Mouse (Mus musculus) lung, embryonic 16.5 days (tissue): Measurements from ENCODE around the gene 6820408C15Rik. TPM values are rescaled to one million over a fixed set of nuclear protein-coding genes. Genes with fewer than 3 reads are reported as not detected.
A peak's percentile ranks its signal among the peaks of the same experiment; 100 is the strongest.
"Not testable (repeated sequence)": the region's sequence is repeated elsewhere in the genome, so short reads cannot be mapped to it uniquely, and the experiment has no call there.

Experiments
- ATAC-seq: fragments of 200-750 bp; cut with Nextera tagmentation; 2 replicates; pipeline ENCODE4 v1.8.0; 2017; ENCODE audit warnings: low read depth, mild to moderate bottlenecking, moderate library complexity
- H3K27ac ChIP-seq: fragments of 300-500 bp; sonication (generic); 2 replicates; pipeline ENCODE4 v1.5.1; 2014; ENCODE audit warnings: mild to moderate bottlenecking, control low read depth, low read length
- H3K27me3 ChIP-seq: fragments of 300-500 bp; sonication (generic); 2 replicates; pipeline ENCODE4 v1.6.1; 2014; ENCODE audit warnings: low read depth, low read length, mixed read lengths; ENCODE audit not compliant: control insufficient read depth, insufficient read depth
- H3K36me3 ChIP-seq: fragments of 300-500 bp; sonication (generic); 2 replicates; pipeline ENCODE4 v1.6.1; 2014; ENCODE audit warnings: low read length; ENCODE audit not compliant: control insufficient read depth, insufficient read depth
- H3K4me1 ChIP-seq: fragments of 300-500 bp; sonication (generic); replicated peaks from 2 replicates; pipeline ENCODE4 v1.6.1; 2014; ENCODE audit warnings: low read length, mixed read lengths; ENCODE audit not compliant: control insufficient read depth, insufficient read depth
- H3K4me2 ChIP-seq: fragments of 300-500 bp; sonication (generic); 2 replicates; pipeline ENCODE4 v1.6.1; 2014; ENCODE audit warnings: low read depth, low read length, control low read depth
- H3K4me3 ChIP-seq: fragments of 300-500 bp; sonication (generic); 2 replicates; pipeline ENCODE4 v1.5.1; 2014; ENCODE audit warnings: mild to moderate bottlenecking, low read length, control low read depth
- H3K9ac ChIP-seq: fragments of 300-500 bp; sonication (generic); 2 replicates; pipeline ENCODE4 v1.6.1; 2014; ENCODE audit warnings: low read length, control low read depth
- H3K9me3 ChIP-seq: fragments of 300-500 bp; sonication (generic); 2 replicates; pipeline ENCODE4 v1.6.1; 2016; ENCODE audit warnings: low read length; ENCODE audit not compliant: control insufficient read depth
- WGBS: fragments of 180-500 bp; shearing (Covaris S2); extraction: QIAGEN DNeasy Blood & Tissue Kit; methylation state at CpG from one replicate; pipeline ENCODE4 v1.1.7; 2014; 5-methylcytosine and 5-hydroxymethylcytosine counted together
- polyA plus RNA-seq: library from polyadenylated mRNA; unstranded; fragments of >200 nt; fragmentation: Nextera tagmentation; extraction: Ambion mirVana; gene quantifications from 2 replicates; pipeline ENCODE4 v1.2.1, GENCODE M21; 2015

6820408C15Rik gene
- polyA plus RNA-seq, 1 experiment from 2014 or later = 8.5 TPM

DNA sequence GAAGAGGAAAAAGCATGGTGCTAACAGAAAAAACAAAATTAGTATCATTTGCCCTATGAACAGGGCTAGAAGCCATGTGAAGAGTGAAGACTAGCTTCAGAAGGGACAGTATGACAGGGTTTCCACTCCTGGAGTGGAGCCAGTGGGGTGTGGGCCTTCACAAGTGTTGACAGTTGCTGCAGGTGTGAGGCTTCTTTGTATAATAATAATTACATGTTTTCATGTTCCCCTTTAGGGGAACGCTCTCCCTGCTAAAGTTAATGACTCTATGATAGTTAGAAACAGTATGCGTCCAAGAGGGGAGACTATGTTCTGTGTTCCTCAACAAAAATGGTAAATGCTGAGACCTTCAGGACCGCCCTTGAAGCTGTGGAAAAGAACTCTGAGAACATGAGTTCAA is 399 bp downstream of the 6820408C15Rik start:
- H3K4me3 ChIP-seq = peak overlapping the region; percentile 68
- 87% methylated on average over 3 of the region's 3 CpGs for WGBS

DNA sequence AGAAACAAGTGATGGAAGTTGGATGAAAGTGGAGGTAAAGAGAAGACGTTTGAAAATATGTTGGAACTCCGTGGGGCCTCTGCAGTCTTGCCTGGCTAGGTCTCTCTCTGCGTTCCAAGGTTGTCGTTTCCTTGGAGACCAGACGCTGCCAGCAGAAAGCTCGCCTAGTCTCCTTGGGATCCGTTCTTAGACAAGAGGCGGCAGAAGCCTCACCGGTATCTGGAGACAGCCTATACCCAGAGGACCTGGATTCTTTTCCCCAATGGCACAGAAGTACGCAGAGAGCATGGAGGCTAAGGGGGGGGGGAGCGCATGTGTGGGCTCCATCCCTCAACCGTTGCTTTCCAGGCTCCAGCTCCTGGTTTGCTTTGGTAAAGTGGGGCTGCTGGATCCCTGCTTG is 12.1 kb downstream of the 6820408C15Rik start:
- Histone ChIP-seq H3K4me1 (peaks cover 8% of the 10 kb centered on the region), H3K9ac (no peak overlapping the region), H3K4me3 (no peak overlapping the region; the same call in 1 of the 2 replicates), H3K9me3 (no peaks in the 10 kb centered on the region), H3K4me2 (peak overlapping the region; percentile 34), H3K36me3 (no peaks in the 10 kb centered on the region), H3K27ac (no peak overlapping the region), H3K27me3 (no peaks in the 10 kb centered on the region)
- 4% methylated on average over 12 of the region's 12 CpGs for WGBS
- ATAC-seq = peak; percentile 43; the same call in 1 of the 2 replicates

More for the DNA sequence above, 399 bp downstream of the 6820408C15Rik start:
- Histone ChIP-seq H3K36me3 (no peaks in the 10 kb centered on the region), H3K27ac (peak overlapping the region; percentile 100), H3K9ac (peak overlapping the region; percentile 100), H3K9me3 (peaks cover 6% of the 10 kb centered on the region; the same call in 1 of the 2 replicates), H3K27me3 (no peaks in the 10 kb centered on the region), H3K4me2 (peak overlapping the region; percentile 88), H3K4me1 (peaks cover 15% of the 10 kb centered on the region)
- ATAC-seq = no peak

DNA sequence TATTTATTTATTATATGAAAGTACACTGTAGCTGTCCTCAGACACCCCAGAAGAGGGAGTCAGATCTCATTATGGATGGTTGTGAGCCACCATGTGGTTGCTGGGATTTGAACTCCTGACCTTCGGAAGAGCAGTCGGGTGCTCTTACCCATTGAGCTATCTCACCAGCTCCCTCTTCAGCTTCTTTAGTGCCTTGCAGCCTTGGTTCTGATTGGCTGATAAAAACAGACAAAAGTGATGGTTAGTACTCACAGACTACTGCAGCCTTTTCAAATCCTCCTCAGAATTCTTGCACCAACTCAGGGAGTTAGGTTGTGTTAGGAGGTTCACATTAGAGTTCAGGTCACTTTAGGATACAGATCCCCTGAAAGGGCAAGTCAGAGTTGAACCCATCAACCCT is 13.1 kb downstream of the 6820408C15Rik start:
- not testable (repeated sequence) for ATAC-seq, H3K4me1 ChIP-seq, H3K27me3 ChIP-seq, H3K9ac ChIP-seq, H3K27ac ChIP-seq, H3K4me2 ChIP-seq, H3K4me3 ChIP-seq, H3K9me3 ChIP-seq, H3K36me3 ChIP-seq
- WGBS = 71% methylated on average over 2 of the region's 2 CpGs

DNA sequence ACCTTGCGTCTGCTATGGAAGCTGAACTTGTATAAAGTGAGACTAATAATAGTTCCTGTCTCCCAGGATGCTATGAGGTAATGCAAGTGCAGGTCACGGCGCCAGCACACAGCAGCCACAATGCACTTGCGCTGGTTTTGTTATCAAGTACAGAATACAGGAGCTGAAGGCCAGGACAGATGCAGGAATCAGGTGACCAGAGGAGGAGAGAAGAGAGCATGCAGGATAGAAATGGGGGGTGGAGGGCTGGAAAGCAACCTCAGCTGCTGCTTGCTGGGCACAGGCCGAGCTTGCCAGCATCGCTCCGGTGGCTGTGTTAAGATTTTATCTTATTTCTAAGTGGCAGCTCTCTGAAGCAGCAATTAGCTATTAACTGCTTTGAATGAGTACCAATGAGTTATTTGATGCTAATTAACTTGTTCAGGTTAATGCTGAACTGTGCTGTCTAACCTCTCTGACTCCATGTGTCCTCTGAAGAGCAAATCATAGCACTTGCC is 21.1 kb downstream of the 6820408C15Rik start:
- Histone ChIP-seq H3K4me1 (peaks cover 2% of the 10 kb centered on the region; the same call in 1 of the 2 replicates), H3K4me3 (no peak overlapping the region), H3K27ac (no peak overlapping the region), H3K27me3 (no peaks in the 10 kb centered on the region), H3K9ac (no peak overlapping the region), H3K9me3 (no peaks in the 10 kb centered on the region), H3K4me2 (no peak overlapping the region), H3K36me3 (no peaks in the 10 kb centered on the region)
- no peak for ATAC-seq
- WGBS = 79% methylated on average over 7 of the region's 7 CpGs

DNA sequence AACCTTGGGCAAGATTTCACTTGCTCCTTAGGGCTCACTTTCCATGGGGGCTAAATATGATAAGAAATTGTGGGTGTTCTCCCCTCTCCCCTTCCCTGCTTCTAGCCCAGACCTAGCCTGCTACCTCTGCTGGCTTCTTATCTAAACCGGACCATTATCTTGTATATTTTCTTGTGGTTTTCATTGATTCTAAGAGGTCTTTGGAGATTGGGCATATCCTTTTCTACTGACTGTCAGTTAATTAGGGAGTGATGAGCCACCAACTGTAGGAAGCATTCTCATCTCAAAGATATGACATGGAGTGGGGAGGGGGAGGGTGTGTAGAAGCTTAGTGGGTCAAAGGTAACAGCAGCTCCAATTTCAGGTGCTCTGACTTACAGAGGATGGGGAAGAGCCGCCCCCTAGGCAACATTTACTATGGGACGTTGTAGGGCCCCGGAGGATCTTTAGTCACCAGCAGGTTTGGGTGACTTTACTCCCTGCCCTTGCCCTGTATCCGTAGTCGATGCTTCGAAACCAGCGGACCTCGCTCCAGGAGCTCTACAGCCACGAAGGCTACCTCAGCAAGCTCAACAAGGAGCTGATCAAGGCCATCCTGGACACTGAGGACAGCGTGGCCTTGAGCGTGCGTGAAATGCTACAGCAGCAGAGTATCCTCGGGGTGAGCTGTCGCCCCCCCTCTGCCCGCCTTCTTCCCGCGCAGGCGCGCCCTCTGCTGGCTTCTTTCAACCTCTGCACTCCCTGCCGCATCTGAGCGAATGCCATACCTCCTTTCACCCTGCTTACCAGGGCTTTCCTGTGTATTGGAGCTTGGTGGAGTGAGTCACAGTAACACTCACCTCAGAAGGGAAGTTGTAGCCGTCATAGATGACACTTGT is 21.8 kb downstream of the 6820408C15Rik start:
- peak; percentile 89 for ATAC-seq
- H3K36me3 ChIP-seq = no peaks in the 10 kb centered on the region
- H3K4me1 ChIP-seq = peaks cover 2% of the 10 kb centered on the region; the same call in 1 of the 2 replicates
- peak overlapping the region; percentile 43 for H3K4me3 ChIP-seq
- peak overlapping the region; percentile 77 for H3K4me2 ChIP-seq
- no peaks in the 10 kb centered on the region for H3K27me3 ChIP-seq
- H3K9me3 ChIP-seq = no peaks in the 10 kb centered on the region
- WGBS = 3% methylated on average over 23 of the region's 23 CpGs
- H3K9ac ChIP-seq = peak overlapping the region; percentile 72
- no peak overlapping the region for H3K27ac ChIP-seq

DNA sequence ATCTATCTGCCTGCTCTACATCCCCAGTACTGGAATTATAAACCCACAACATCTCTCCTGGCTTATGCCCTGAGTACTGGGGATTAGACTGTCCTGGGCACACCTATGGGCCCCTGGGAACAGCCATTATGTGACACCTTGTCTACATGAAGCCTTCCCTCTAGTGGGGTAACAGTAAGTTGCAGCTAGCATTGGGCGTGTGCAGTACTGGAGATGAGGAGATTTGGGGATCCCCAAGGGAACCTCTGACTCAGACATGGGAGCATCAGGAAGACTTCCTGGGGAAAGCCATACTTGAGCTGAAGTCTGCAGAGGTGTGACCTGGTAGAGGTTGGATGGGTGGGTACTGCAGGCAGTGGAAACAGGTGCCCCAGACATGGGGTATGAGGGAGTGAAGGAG is 23.6 kb downstream of the 6820408C15Rik start:
- ATAC-seq = peak; percentile 42; the same call in 1 of the 2 replicates
- 46% methylated on average over 1 of the region's 1 CpGs for WGBS
- Histone ChIP-seq H3K4me1 (peaks cover 2% of the 10 kb centered on the region; the same call in 1 of the 2 replicates), H3K9ac (no peak overlapping the region), H3K9me3 (no peaks in the 10 kb centered on the region), H3K36me3 (no peaks in the 10 kb centered on the region), H3K4me3 (no peak overlapping the region), H3K27ac (no peak overlapping the region), H3K4me2 (no peak overlapping the region), H3K27me3 (no peaks in the 10 kb centered on the region)

DNA sequence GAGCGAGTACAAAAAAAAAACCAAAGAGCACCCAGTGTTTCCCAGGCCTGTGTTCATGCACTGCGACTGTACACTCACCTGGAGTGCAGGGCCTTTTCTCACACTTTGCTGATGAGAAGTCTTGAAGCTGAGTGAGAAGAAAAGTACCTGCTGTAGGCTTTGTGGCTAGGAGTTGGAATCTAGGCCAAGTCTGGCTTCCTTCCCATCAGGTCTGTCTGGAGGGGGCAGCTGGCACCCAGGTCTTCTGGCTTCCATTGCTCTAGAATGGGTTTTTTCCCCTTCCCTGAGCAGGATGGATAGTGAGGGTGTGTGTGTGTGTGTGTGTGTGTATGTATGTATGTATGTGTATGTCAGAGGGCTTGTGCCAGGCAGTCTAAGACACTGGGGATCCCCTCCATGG is 24.4 kb downstream of the 6820408C15Rik start:
- ATAC-seq = no peak
- Histone ChIP-seq H3K9ac (no peak overlapping the region), H3K4me1 (peaks cover 2% of the 10 kb centered on the region; the same call in 1 of the 2 replicates), H3K36me3 (no peaks in the 10 kb centered on the region), H3K4me3 (no peak overlapping the region), H3K27ac (peak overlapping the region; percentile 15; the same call in 1 of the 2 replicates), H3K27me3 (no peaks in the 10 kb centered on the region), H3K9me3 (no peaks in the 10 kb centered on the region), H3K4me2 (no peak overlapping the region)
- 47% methylated on average over 2 of the region's 2 CpGs for WGBS

DNA sequence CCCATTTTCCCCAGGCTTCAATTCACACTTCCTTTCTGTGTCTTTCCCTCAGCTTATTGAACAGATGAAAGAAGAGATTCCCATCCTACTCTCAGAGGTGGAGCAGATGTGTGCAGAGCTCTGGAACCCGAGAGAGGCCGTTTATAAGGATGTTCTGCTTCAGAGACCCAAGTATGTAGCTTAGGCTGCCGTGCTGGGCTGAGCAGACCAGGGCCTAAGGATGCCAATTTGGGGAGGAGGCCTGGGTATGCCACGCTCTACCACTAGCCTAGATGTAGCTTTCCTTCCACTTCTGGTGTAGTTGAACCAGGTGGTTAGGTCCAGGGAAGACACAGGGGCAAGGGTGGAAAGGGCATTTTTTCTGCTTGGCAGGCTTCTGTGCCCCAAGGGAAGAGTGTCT is 26.9 kb downstream of the 6820408C15Rik start:
- Histone ChIP-seq H3K9ac (no peak overlapping the region), H3K4me3 (no peak overlapping the region), H3K36me3 (no peaks in the 10 kb centered on the region), H3K4me1 (peaks cover under 1% of the 10 kb centered on the region; the same call in 1 of the 2 replicates), H3K27me3 (no peaks in the 10 kb centered on the region), H3K4me2 (no peak overlapping the region), H3K9me3 (no peaks in the 10 kb centered on the region), H3K27ac (no peak overlapping the region)
- 65% methylated on average over 4 of the region's 4 CpGs for WGBS
- no peak for ATAC-seq

DNA sequence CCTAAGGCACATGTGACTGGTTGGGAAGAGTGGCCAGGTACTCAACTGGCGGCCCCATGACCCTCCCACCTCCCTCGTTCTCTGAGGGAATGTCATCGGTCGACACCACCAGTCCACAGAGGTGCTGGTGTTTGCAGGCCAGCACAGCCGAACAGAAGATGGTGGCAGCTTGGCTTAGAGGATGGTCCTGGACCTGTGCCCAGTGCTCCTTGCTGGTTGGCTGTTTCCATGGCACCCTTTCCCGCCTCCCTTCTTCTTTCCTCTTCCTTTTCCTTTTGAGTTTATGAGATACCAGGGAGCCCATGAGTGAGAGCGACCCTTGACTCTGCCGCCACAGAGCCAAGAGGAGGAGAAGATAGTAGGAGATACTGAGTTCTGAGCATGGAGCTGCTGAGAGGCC is 27.9 kb downstream of the 6820408C15Rik start:
- H3K9me3 ChIP-seq = no peaks in the 10 kb centered on the region
- H3K4me2 ChIP-seq = no peak overlapping the region
- no peaks in the 10 kb centered on the region for H3K27me3 ChIP-seq
- no peak overlapping the region for H3K9ac ChIP-seq
- WGBS = 74% methylated on average over 8 of the region's 8 CpGs
- ATAC-seq = no peak
- H3K4me1 ChIP-seq = no peaks in the 10 kb centered on the region
- no peak overlapping the region for H3K27ac ChIP-seq
- H3K4me3 ChIP-seq = no peak overlapping the region
- no peaks in the 10 kb centered on the region for H3K36me3 ChIP-seq
